Mouse (Mus musculus): ENCODE data around the gene Gm28048. TPM values are rescaled to one million over a fixed set of nuclear protein-coding genes. Genes with fewer than 3 reads are reported as not detected.

Gene Gm28048
- polyA plus RNA-seq, 1 experiment, result 1.9 TPM

DNA sequence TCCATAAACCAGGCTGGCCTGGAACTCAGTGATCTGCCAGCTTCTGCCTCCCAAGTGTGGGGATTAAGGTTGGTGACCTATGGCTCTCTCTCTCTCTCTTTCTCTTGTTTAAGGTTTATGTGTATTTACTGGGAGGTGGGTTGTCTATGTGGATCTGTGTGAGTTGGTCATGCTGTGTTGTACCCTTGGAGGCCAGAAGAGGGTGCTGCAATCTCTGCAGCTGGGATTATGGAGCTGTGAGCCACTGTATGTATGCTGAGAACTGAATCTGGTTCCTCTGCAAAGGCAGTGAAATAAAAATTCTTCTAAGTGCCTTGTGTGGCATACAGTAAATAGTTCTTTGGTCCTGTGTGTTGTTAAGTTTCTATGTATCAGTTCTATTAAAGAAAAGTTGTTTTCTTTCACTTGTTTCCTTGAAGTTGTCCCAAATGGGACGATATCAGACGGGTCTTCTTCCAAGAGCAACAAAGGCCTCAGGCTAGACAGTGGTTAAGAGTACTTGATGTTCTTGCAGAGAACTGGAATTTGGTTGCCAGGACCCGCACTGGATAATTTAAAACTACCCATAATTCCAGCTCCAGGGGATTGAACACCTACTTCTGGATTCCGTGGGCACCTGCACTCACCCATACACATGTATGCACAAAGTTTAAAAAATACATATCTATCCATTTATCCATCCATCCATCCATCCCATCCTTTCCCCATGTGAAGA lies 31.8 kb upstream of the Gm28048 start:
- Histone ChIP-seq H3K4me3 (no peak overlapping the region), H3K79me2 (ENCODE audit: control insufficient read depth, insufficient read depth) (no peaks in the 10 kb centered on the region), H3K27me3 (ENCODE audit: control insufficient read depth, insufficient read depth, insufficient read length) (no peaks in the 10 kb centered on the region), H3K36me3 (ENCODE audit: control insufficient read depth, insufficient read depth) (no peaks in the 10 kb centered on the region), H3K4me2 (ENCODE audit: low read depth) (no peak overlapping the region), H3ac (ENCODE audit: control insufficient read depth, insufficient read length) (no peak overlapping the region)
- TF ChIP-seq E2F4 (IDR thresholded peaks at IDR 0.05; ENCODE audit: insufficient read depth) (no peak), SRF (IDR thresholded peaks at IDR 0.05; ENCODE audit: control insufficient read depth, insufficient read length, low read depth) (no peak), MAX (IDR thresholded peaks at IDR 0.05; ENCODE audit: low read depth) (no peak), TCF12 (IDR thresholded peaks at IDR 0.05; ENCODE audit: insufficient read depth, poor library complexity, severe bottlenecking) (no peak), POLR2AphosphoS2 (IDR thresholded peaks at IDR 0.05; ENCODE audit: insufficient read length, low read depth) (no peak), POLR2A (IDR thresholded peaks at IDR 0.05; ENCODE audit: insufficient read length, low read depth) (no peak), MYOG (IDR thresholded peaks at IDR 0.05; ENCODE audit: control insufficient read depth in 1 of 3, insufficient read depth in 1 of 3, insufficient read length in 2 of 3, low read depth in 2 of 3) (no peak), CEBPB (IDR thresholded peaks at IDR 0.05; ENCODE audit: insufficient read depth, poor library complexity, severe bottlenecking) (no peak), MYOD1 (IDR thresholded peaks at IDR 0.05; ENCODE audit: control insufficient read depth in 1 of 3, insufficient read length in 2 of 3, low read depth in 2 of 3) (no peak), USF1 (IDR thresholded peaks at IDR 0.05; ENCODE audit: low read depth) (no peak), REST (IDR thresholded peaks at IDR 0.05; ENCODE audit: insufficient read depth, insufficient read length) (no peak), TCF3 (IDR thresholded peaks at IDR 0.05; ENCODE audit: insufficient read length, low read depth) (no peak)

DNA sequence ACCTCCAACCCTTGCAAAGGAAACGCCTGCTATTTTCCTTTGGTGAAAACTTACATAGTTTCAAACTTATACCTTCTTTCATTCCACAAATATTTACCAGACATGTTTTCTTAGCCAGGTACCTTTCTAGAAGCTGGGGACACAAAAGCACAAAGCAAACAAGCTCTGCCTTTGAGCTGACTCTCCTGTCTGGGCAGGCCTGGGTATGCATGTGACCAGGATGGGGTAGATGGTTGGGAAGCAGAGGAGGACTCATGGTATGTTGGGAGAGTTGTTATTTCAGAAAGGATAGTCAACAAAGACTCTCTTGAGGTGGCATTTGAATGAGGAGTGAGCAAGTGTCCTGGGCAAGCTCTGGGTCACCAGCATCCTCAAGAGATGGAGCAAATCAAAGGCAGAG lies 31.2 kb upstream of the Gm28048 start:
- Histone ChIP-seq H3ac (ENCODE audit: control insufficient read depth, insufficient read length) (no peak overlapping the region), H3K36me3 (ENCODE audit: control insufficient read depth, insufficient read depth) (no peaks in the 10 kb centered on the region), H3K4me2 (ENCODE audit: low read depth) (no peak overlapping the region), H3K4me3 (no peak overlapping the region), H3K79me2 (ENCODE audit: control insufficient read depth, insufficient read depth) (no peaks in the 10 kb centered on the region), H3K27me3 (ENCODE audit: control insufficient read depth, insufficient read depth, insufficient read length) (no peaks in the 10 kb centered on the region)
- TF ChIP-seq CEBPB (IDR thresholded peaks at IDR 0.05; ENCODE audit: insufficient read depth, poor library complexity, severe bottlenecking), result no peak
- TF ChIP-seq REST (IDR thresholded peaks at IDR 0.05; ENCODE audit: insufficient read depth, insufficient read length), result no peak
- TF ChIP-seq MYOD1 (IDR thresholded peaks at IDR 0.05; ENCODE audit: control insufficient read depth in 1 of 3, insufficient read length in 2 of 3, low read depth in 2 of 3), result no peak
- TF ChIP-seq POLR2A (IDR thresholded peaks at IDR 0.05; ENCODE audit: insufficient read length, low read depth), result no peak
- TF ChIP-seq MAX (IDR thresholded peaks at IDR 0.05; ENCODE audit: low read depth), result no peak
- no peak for TF ChIP-seq TCF3 (IDR thresholded peaks at IDR 0.05; ENCODE audit: insufficient read length, low read depth)
- TF ChIP-seq E2F4 (IDR thresholded peaks at IDR 0.05; ENCODE audit: insufficient read depth), result no peak

- Histone ChIP-seq H3K27me3 (ENCODE audit: control insufficient read depth, insufficient read depth, insufficient read length) (no peaks in the 10 kb centered on the region), H3K4me3 (peak overlapping the region; percentile 45), H3ac (ENCODE audit: control insufficient read depth, insufficient read length) (no peak overlapping the region), H3K4me2 (ENCODE audit: low read depth) (peak overlapping the region; percentile 99), H3K79me2 (ENCODE audit: control insufficient read depth, insufficient read depth) (no peaks in the 10 kb centered on the region), H3K36me3 (ENCODE audit: control insufficient read depth, insufficient read depth) (peaks cover 9% of the 10 kb centered on the region)
- TF ChIP-seq MYOG (IDR thresholded peaks at IDR 0.05; ENCODE audit: control insufficient read depth in 1 of 3, insufficient read depth in 1 of 3, insufficient read length in 2 of 3, low read depth in 2 of 3) (no peak), MAX (IDR thresholded peaks at IDR 0.05; ENCODE audit: low read depth) (no peak), USF1 (IDR thresholded peaks at IDR 0.05; ENCODE audit: low read depth) (no peak)
Measured at GRCm38 (mm10) chr11:23008824-23009200, 26.9 kb upstream of the Gm28048 start.

DNA sequence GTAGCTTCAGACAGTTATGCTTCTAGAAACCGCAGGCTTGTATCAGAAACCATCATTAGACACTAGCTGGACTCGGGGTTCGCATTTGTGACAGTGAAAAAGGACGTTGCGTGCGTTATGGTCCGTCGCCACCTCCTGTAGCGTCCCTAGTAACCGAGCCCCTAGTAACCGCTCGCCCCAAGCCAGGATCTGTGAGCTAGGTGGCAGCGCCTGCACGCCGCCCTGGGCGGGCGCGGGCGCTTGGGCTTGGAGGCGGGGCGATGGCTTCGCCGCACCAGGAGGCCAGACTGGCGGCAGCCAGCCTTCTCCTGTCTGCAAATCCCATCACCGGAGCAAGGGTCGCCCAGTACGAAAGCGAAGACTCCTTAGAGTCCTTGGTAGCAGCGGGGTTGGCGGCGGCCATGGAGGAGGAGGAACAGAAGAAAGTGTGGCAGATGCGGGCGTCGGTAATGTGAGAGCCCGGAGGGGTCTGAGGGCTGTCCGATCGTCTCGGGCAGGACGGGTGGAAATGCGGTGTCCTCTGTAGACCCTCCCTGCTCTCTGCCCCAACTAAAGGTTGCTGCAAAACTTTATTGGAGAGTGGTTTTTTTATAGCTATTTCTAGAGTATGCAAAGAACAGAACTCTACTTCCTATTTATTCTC lies 26.4 kb upstream of the Gm28048 start:
- Histone ChIP-seq H3K4me2 (ENCODE audit: low read depth) (peak overlapping the region; percentile 99), H3ac (ENCODE audit: control insufficient read depth, insufficient read length) (peak overlapping the region; percentile 31), H3K27me3 (ENCODE audit: control insufficient read depth, insufficient read depth, insufficient read length) (no peaks in the 10 kb centered on the region), H3K4me3 (peak overlapping the region; percentile 45), H3K79me2 (ENCODE audit: control insufficient read depth, insufficient read depth) (no peaks in the 10 kb centered on the region), H3K36me3 (ENCODE audit: control insufficient read depth, insufficient read depth) (peaks cover 14% of the 10 kb centered on the region)
- TF ChIP-seq REST (IDR thresholded peaks at IDR 0.05; ENCODE audit: insufficient read depth, insufficient read length) (no peak), POLR2A (IDR thresholded peaks at IDR 0.05; ENCODE audit: insufficient read length, low read depth) (peak; percentile 67)

- TF ChIP-seq TCF12 (IDR thresholded peaks at IDR 0.05; ENCODE audit: insufficient read depth, poor library complexity, severe bottlenecking) (no peak), REST (IDR thresholded peaks at IDR 0.05; ENCODE audit: insufficient read depth, insufficient read length) (no peak), POLR2AphosphoS2 (IDR thresholded peaks at IDR 0.05; ENCODE audit: insufficient read length, low read depth) (peak; percentile 67), POLR2A (IDR thresholded peaks at IDR 0.05; ENCODE audit: insufficient read length, low read depth) (peak; percentile 5), MAX (IDR thresholded peaks at IDR 0.05; ENCODE audit: low read depth) (no peak), CEBPB (IDR thresholded peaks at IDR 0.05; ENCODE audit: insufficient read depth, poor library complexity, severe bottlenecking) (0 out of 2 replicates have a peak, but pooled peaks have one; percentile 38)
- Histone ChIP-seq H3ac (ENCODE audit: control insufficient read depth, insufficient read length) (peak within 1 kb of the TSS; percentile 31), H3K79me2 (ENCODE audit: control insufficient read depth, insufficient read depth) (no peaks in the 10 kb centered on the region), H3K4me3 (peak within 1 kb of the TSS; percentile 45), H3K36me3 (ENCODE audit: control insufficient read depth, insufficient read depth) (peaks cover 21% of the 10 kb centered on the region), H3K4me2 (ENCODE audit: low read depth) (peak within 1 kb of the TSS; percentile 99), H3K27me3 (ENCODE audit: control insufficient read depth, insufficient read depth, insufficient read length) (no peaks in the 10 kb centered on the region)
Measured at GRCm38 (mm10) chr11:23007481-23008180, 25.7 kb upstream of the Gm28048 start, which contains the start of gene Fam161a. TSS of gene Fam161a (plus strand) at chr11:23007531.
